Mouse (Mus musculus) right cerebral cortex, postnatal 36 days (tissue): ENCODE measurements at regions not wholly inside any gene's neighbourhood (a gene's known extent, or its start where the extent isn't known, plus 50 kb on each side); places are given as distances from the start of the nearest gene placed in this dataset.
A peak's percentile ranks its signal among the peaks of the same experiment; 100 is the strongest.
"Not testable (repeated sequence)": the region's sequence is repeated elsewhere in the genome, so short reads cannot be mapped to it uniquely, and the experiment has no call there.

Source experiments
- DNase-seq, 2 experiments: peaks; one replicate each; pipeline ENCODE4 v3.0.0; 2022; ENCODE audit warnings: low spot score in 2 of 2, mixed read lengths in 1 of 2

GRCm38 (mm10) chr10:120284785-120285184 is 57.9 kb downstream of the Llph start:
- DNase-seq, result no peak

GRCm38 (mm10) chr10:120291912-120292311 is 65.0 kb downstream of the Llph start:
- no peak for DNase-seq

GRCm38 (mm10) chr10:120293381-120293780 is 66.5 kb downstream of the Llph start:
- not testable (repeated sequence) for DNase-seq

- no peak for DNase-seq
Measured at GRCm38 (mm10) chr10:120294487-120294886, 67.6 kb downstream of the Llph start.

GRCm38 (mm10) chr10:120297311-120297710 is 70.4 kb downstream of the Llph start:
- no peak for DNase-seq

GRCm38 (mm10) chr10:120298293-120298927 is 71.5 kb downstream of the Llph start:
- no peak for DNase-seq

- DNase-seq, result no peak
Measured at GRCm38 (mm10) chr10:120306010-120306409, 79.1 kb downstream of the Llph start.

GRCm38 (mm10) chr10:120308681-120309080 is 81.8 kb downstream of the Llph start:
- peak in 1 of 2 experiments; percentile 2 for DNase-seq
